Mouse (Mus musculus): ENCODE data around the gene Sesn3. TPM values are rescaled to one million over a fixed set of nuclear protein-coding genes. Genes with fewer than 3 reads are reported as not detected.

Sesn3 gene
- polyA plus RNA-seq, 1 experiment from 2014 or later: 14.7 TPM

- Histone ChIP-seq H3K27me3 (ENCODE audit: poor library complexity, severe bottlenecking) (no peaks in the 10 kb centered on the region), H3K4me3 (no peak overlapping the region), H3K27ac (no peak overlapping the region), H3K36me3 (replicated peaks) (no peaks in the 10 kb centered on the region), H3K9me3 (no peaks in the 10 kb centered on the region), H3K4me1 (no peaks in the 10 kb centered on the region)
- DNase-seq (ENCODE audit: extremely low spot score, low spot score): no peak
- 93% methylated on average over 8 of the region's 8 CpGs for WGBS
These were observed 21.0 kb downstream of the Sesn3 start for GRCm38 (mm10) chr9:14295680-14296440.

- WGBS: 94% methylated on average over 5 of the region's 5 CpGs
- H3K36me3 ChIP-seq (replicated peaks): no peaks in the 10 kb centered on the region
- no peak overlapping the region for H3K27ac ChIP-seq
- H3K27me3 ChIP-seq (ENCODE audit: poor library complexity, severe bottlenecking): no peaks in the 10 kb centered on the region
- no peaks in the 10 kb centered on the region for H3K4me1 ChIP-seq
- no peak for DNase-seq (ENCODE audit: extremely low spot score, low spot score)
- no peaks in the 10 kb centered on the region for H3K9me3 ChIP-seq
- no peak overlapping the region for H3K4me3 ChIP-seq
These were observed 22.3 kb downstream of the Sesn3 start for GRCm38 (mm10) chr9:14297204-14297603.

GRCm38 (mm10) chr9:14299819-14300218, 25.0 kb downstream of the Sesn3 start:
- no peak for DNase-seq (ENCODE audit: extremely low spot score, low spot score)
- no peaks in the 10 kb centered on the region for H3K36me3 ChIP-seq (replicated peaks)
- H3K27me3 ChIP-seq (ENCODE audit: poor library complexity, severe bottlenecking): no peaks in the 10 kb centered on the region
- no peaks in the 10 kb centered on the region for H3K9me3 ChIP-seq
- no peak overlapping the region for H3K27ac ChIP-seq
- H3K4me3 ChIP-seq: no peak overlapping the region
- H3K4me1 ChIP-seq: peaks cover 15% of the 10 kb centered on the region

- H3K9me3 ChIP-seq: no peaks in the 10 kb centered on the region
- H3K27me3 ChIP-seq (ENCODE audit: poor library complexity, severe bottlenecking): no peaks in the 10 kb centered on the region
- H3K4me1 ChIP-seq: peaks cover 18% of the 10 kb centered on the region
- no peak for DNase-seq (ENCODE audit: extremely low spot score, low spot score)
- 92% methylated on average over 6 of the region's 6 CpGs for WGBS
- no peak overlapping the region for H3K4me3 ChIP-seq
- H3K27ac ChIP-seq: no peak overlapping the region
- no peaks in the 10 kb centered on the region for H3K36me3 ChIP-seq (replicated peaks)
These were observed 25.9 kb downstream of the Sesn3 start for GRCm38 (mm10) chr9:14300795-14301194.

GRCm38 (mm10) chr9:14304262-14304968, 29.5 kb downstream of the Sesn3 start:
- H3K36me3 ChIP-seq (replicated peaks): peaks cover 17% of the 10 kb centered on the region
- 65% methylated on average over 9 of the region's 9 CpGs for WGBS

GRCm38 (mm10) chr9:14307341-14307740, 32.5 kb downstream of the Sesn3 start:
- H3K27me3 ChIP-seq (ENCODE audit: poor library complexity, severe bottlenecking): no peaks in the 10 kb centered on the region
- 97% methylated on average over 3 of the region's 3 CpGs for WGBS
- no peak overlapping the region for H3K27ac ChIP-seq
- H3K4me3 ChIP-seq: no peak overlapping the region
- H3K4me1 ChIP-seq: peaks cover 18% of the 10 kb centered on the region
- no peak for DNase-seq (ENCODE audit: extremely low spot score, low spot score)
- H3K36me3 ChIP-seq (replicated peaks): peaks cover 40% of the 10 kb centered on the region
- H3K9me3 ChIP-seq: no peaks in the 10 kb centered on the region

More at GRCm38 (mm10) chr9:14304262-14304968, 29.5 kb downstream of the Sesn3 start:
- Histone ChIP-seq H3K27me3 (ENCODE audit: poor library complexity, severe bottlenecking) (no peaks in the 10 kb centered on the region), H3K27ac (no peak overlapping the region), H3K4me3 (no peak overlapping the region), H3K4me1 (peaks cover 18% of the 10 kb centered on the region), H3K9me3 (no peaks in the 10 kb centered on the region)
- no peak for DNase-seq (ENCODE audit: extremely low spot score, low spot score)

GRCm38 (mm10) chr9:14313968-14314367, 39.1 kb downstream of the Sesn3 start:
- peaks cover 82% of the 10 kb centered on the region for H3K36me3 ChIP-seq (replicated peaks)
- H3K4me3 ChIP-seq: no peak overlapping the region
- H3K4me1 ChIP-seq: no peaks in the 10 kb centered on the region
- DNase-seq (ENCODE audit: extremely low spot score, low spot score): no peak
- WGBS: 93% methylated on average over 3 of the region's 3 CpGs
- no peak overlapping the region for H3K27ac ChIP-seq
- no peaks in the 10 kb centered on the region for H3K27me3 ChIP-seq (ENCODE audit: poor library complexity, severe bottlenecking)
- no peaks in the 10 kb centered on the region for H3K9me3 ChIP-seq

- H3K4me3 ChIP-seq: no peak overlapping the region
- H3K36me3 ChIP-seq (replicated peaks): peaks cover 82% of the 10 kb centered on the region
- 95% methylated on average over 7 of the region's 7 CpGs for WGBS
- H3K27me3 ChIP-seq (ENCODE audit: poor library complexity, severe bottlenecking): no peaks in the 10 kb centered on the region
- no peaks in the 10 kb centered on the region for H3K4me1 ChIP-seq
- no peaks in the 10 kb centered on the region for H3K9me3 ChIP-seq
- DNase-seq (ENCODE audit: extremely low spot score, low spot score): no peak
- H3K27ac ChIP-seq: no peak overlapping the region
These were observed 39.6 kb downstream of the Sesn3 start for GRCm38 (mm10) chr9:14314477-14314876.

- Histone ChIP-seq H3K27ac (no peak overlapping the region), H3K9me3 (no peaks in the 10 kb centered on the region), H3K4me3 (no peak overlapping the region), H3K36me3 (replicated peaks) (peaks cover 77% of the 10 kb centered on the region), H3K27me3 (ENCODE audit: poor library complexity, severe bottlenecking) (no peaks in the 10 kb centered on the region), H3K4me1 (no peaks in the 10 kb centered on the region)
- WGBS: 100% methylated on average over 1 of the region's 1 CpGs
- DNase-seq (ENCODE audit: extremely low spot score, low spot score): no peak
These were observed 41.8 kb downstream of the Sesn3 start for GRCm38 (mm10) chr9:14316618-14317017.

GRCm38 (mm10) chr9:14335829-14336228, 61.0 kb downstream of the Sesn3 start:
- 91% methylated on average over 4 of the region's 4 CpGs for WGBS
- Histone ChIP-seq H3K36me3 (replicated peaks) (peaks cover 9% of the 10 kb centered on the region), H3K4me1 (no peaks in the 10 kb centered on the region), H3K4me3 (no peak overlapping the region), H3K27ac (no peak overlapping the region), H3K27me3 (ENCODE audit: poor library complexity, severe bottlenecking) (no peaks in the 10 kb centered on the region), H3K9me3 (no peaks in the 10 kb centered on the region)
- no peak for DNase-seq (ENCODE audit: extremely low spot score, low spot score)

GRCm38 (mm10) chr9:14336901-14337300, 62.0 kb downstream of the Sesn3 start:
- H3K4me3 ChIP-seq: no peak overlapping the region
- no peaks in the 10 kb centered on the region for H3K4me1 ChIP-seq
- WGBS: 82% methylated on average over 3 of the region's 3 CpGs
- peaks cover 3% of the 10 kb centered on the region for H3K36me3 ChIP-seq (replicated peaks)
- DNase-seq (ENCODE audit: extremely low spot score, low spot score): no peak
- H3K27ac ChIP-seq: no peak overlapping the region
- H3K9me3 ChIP-seq: no peaks in the 10 kb centered on the region
- no peaks in the 10 kb centered on the region for H3K27me3 ChIP-seq (ENCODE audit: poor library complexity, severe bottlenecking)

GRCm38 (mm10) chr9:14338701-14339100, 63.8 kb downstream of the Sesn3 start:
- 86% methylated on average over 3 of the region's 3 CpGs for WGBS
- DNase-seq (ENCODE audit: extremely low spot score, low spot score): no peak
- Histone ChIP-seq H3K27me3 (ENCODE audit: poor library complexity, severe bottlenecking) (no peaks in the 10 kb centered on the region), H3K9me3 (no peaks in the 10 kb centered on the region), H3K4me1 (no peaks in the 10 kb centered on the region), H3K36me3 (replicated peaks) (no peaks in the 10 kb centered on the region), H3K4me3 (no peak overlapping the region), H3K27ac (no peak overlapping the region)

- Histone ChIP-seq H3K27me3 (ENCODE audit: poor library complexity, severe bottlenecking) (no peaks in the 10 kb centered on the region), H3K9me3 (no peaks in the 10 kb centered on the region), H3K4me3 (no peak overlapping the region), H3K27ac (no peak overlapping the region), H3K4me1 (no peaks in the 10 kb centered on the region), H3K36me3 (replicated peaks) (no peaks in the 10 kb centered on the region)
- peak; percentile 62 for DNase-seq (ENCODE audit: extremely low spot score, low spot score)
- WGBS: 58% methylated on average over 4 of the region's 4 CpGs
These were observed 67.3 kb downstream of the Sesn3 start for GRCm38 (mm10) chr9:14342041-14342668.

Measured in forebrain, embryonic 10.5 days (tissue).